Comparison of ENCODE assay signal across 25 mouse cellular contexts in genomic region chr14:72121006-72121405, GRCm38 (mm10).
A peak's percentile ranks its signal among the peaks of the same experiment; 100 is the strongest.
DNase-seq lines count a peak whose midpoint lies in the region; ATAC-seq and TF ChIP-seq lines count a peak whose summit lies in the region.
"Had no signal": no experiment of that assay in that cellular context is flagged by ENCODE, and none has a peak within 500 bp of the region (broad histone marks: within the 10 kb centered on the region; RNA-seq: fewer than 3 reads in every experiment).

No protein-coding gene starts in this region.

- WGBS in embryonic facial prominence, embryonic 14.5 days: 0% methylated on average over 1 of the region's 1 CpGs
- WGBS in embryonic facial prominence, embryonic 10.5 days: 0% methylated on average over 1 of the region's 1 CpGs
- WGBS in kidney, postnatal 0 days: 0% methylated on average over 1 of the region's 1 CpGs

- no peak overlapping the region for H3K9ac ChIP-seq in embryonic facial prominence, embryonic 14.5 days (ENCODE audit: low read depth, low read length)
- no peak overlapping the region for H3K9ac ChIP-seq in kidney, postnatal 0 days (ENCODE audit: low read depth, low read length)
- H3K9ac ChIP-seq: embryonic facial prominence, embryonic 13.5 days; hindbrain, embryonic 12.5 days had no signal

- no peak overlapping the region for H3K4me2 ChIP-seq in embryonic facial prominence, embryonic 14.5 days (ENCODE audit: low read depth, low read length)
- H3K4me2 ChIP-seq in kidney, postnatal 0 days (ENCODE audit: low read length): no peak overlapping the region
- H3K4me2 ChIP-seq: embryonic facial prominence, embryonic 13.5 days; hindbrain, embryonic 12.5 days had no signal

- peak; percentile 32 for DNase-seq in embryonic facial prominence, embryonic 14.5 days (ENCODE audit: low spot score)
- no peak for DNase-seq in embryonic facial prominence, embryonic 10.5 days (ENCODE audit: low spot score)
- peak; percentile 42 for DNase-seq in kidney, postnatal 0 days (ENCODE audit: low spot score)
- no peak for DNase-seq in kidney, postnatal 10 days
- DNase-seq in embryo, embryonic 9.5 days (ENCODE audit: extremely low spot score): peak; percentile 18
- DNase-seq in urinary bladder, postnatal 25 days (ENCODE audit: low spot score): no peak
- no peak for DNase-seq in lung, postnatal 25 days (ENCODE audit: low spot score)
- DNase-seq: adrenal gland, postnatal 10 days; B cell, adult 2 months; cerebellum, adult 11-12 months; cerebellum, adult 9-10 months; cerebellum, postnatal 25 days; gastrocnemius, postnatal 36 days; heart, adult 11 months; heart, postnatal 10 days; heart, postnatal 4 days had no signal

- H3K9me3 ChIP-seq in embryonic facial prominence, embryonic 14.5 days (ENCODE audit: control insufficient read depth, low read length): no peaks in the 10 kb centered on the region
- H3K9me3 ChIP-seq in embryonic facial prominence, embryonic 10.5 days: no peaks in the 10 kb centered on the region
- H3K9me3 ChIP-seq in kidney, postnatal 0 days (replicated peaks; ENCODE audit: low read length): no peaks in the 10 kb centered on the region
- H3K9me3 ChIP-seq: embryonic facial prominence, embryonic 13.5 days; forebrain, embryonic 10.5 days; hindbrain, embryonic 12.5 days had no signal

- peak; percentile 47; the same call in 1 of the 2 replicates for ATAC-seq in embryonic facial prominence, embryonic 14.5 days (ENCODE audit: low read depth)
- ATAC-seq in kidney, postnatal 0 days (replicated peaks; ENCODE audit: low FRiP score, low read depth): no peak
- ATAC-seq: CD4-positive, CD25-positive, alpha-beta regulatory T cell, adult 4 months; forebrain, embryonic 14.5 days; hindbrain, embryonic 16.5 days; inflammation-experienced regulatory T-cells, adult 6 months had no signal

- H3K4me1 ChIP-seq in embryonic facial prominence, embryonic 14.5 days (ENCODE audit: control insufficient read depth, insufficient read depth, low read length): no peaks in the 10 kb centered on the region
- peaks cover 4% of the 10 kb centered on the region; the same call in 1 of the 2 replicates for H3K4me1 ChIP-seq in embryonic facial prominence, embryonic 10.5 days
- no peaks in the 10 kb centered on the region for H3K4me1 ChIP-seq in kidney, postnatal 0 days (replicated peaks; ENCODE audit: insufficient read depth, low read length)
- H3K4me1 ChIP-seq: embryonic facial prominence, embryonic 13.5 days; hindbrain, embryonic 12.5 days had no signal

- H3K27ac ChIP-seq in embryonic facial prominence, embryonic 14.5 days (replicated peaks; ENCODE audit: low read depth, low read length): no peak overlapping the region
- H3K27ac ChIP-seq in embryonic facial prominence, embryonic 10.5 days (replicated peaks): no peak overlapping the region
- H3K27ac ChIP-seq in kidney, postnatal 0 days: no peak overlapping the region
- H3K27ac ChIP-seq: embryonic facial prominence, embryonic 13.5 days; forebrain, embryonic 10.5 days; hindbrain, embryonic 12.5 days had no signal

- H3K36me3 ChIP-seq in embryonic facial prominence, embryonic 14.5 days (ENCODE audit: control insufficient read depth, insufficient read depth, low read length): no peaks in the 10 kb centered on the region
- no peaks in the 10 kb centered on the region for H3K36me3 ChIP-seq in embryonic facial prominence, embryonic 10.5 days (replicated peaks)
- H3K36me3 ChIP-seq in kidney, postnatal 0 days (ENCODE audit: insufficient read depth, low read length): no peaks in the 10 kb centered on the region
- H3K36me3 ChIP-seq: embryonic facial prominence, embryonic 13.5 days; forebrain, embryonic 10.5 days; G1E; hindbrain, embryonic 12.5 days had no signal

- no peak overlapping the region for H3K4me3 ChIP-seq in embryonic facial prominence, embryonic 14.5 days (ENCODE audit: low read depth, low read length)
- no peak overlapping the region for H3K4me3 ChIP-seq in embryonic facial prominence, embryonic 10.5 days
- no peak overlapping the region for H3K4me3 ChIP-seq in kidney, postnatal 0 days (replicated peaks; ENCODE audit: low read depth, low read length)
- H3K4me3 ChIP-seq: embryonic facial prominence, embryonic 13.5 days; erythroblast, embryonic 14.5 days; forebrain, embryonic 10.5 days; hindbrain, embryonic 12.5 days had no signal

- H3K27me3 ChIP-seq in embryonic facial prominence, embryonic 14.5 days (replicated peaks; ENCODE audit: control insufficient read depth, insufficient read depth, low read length): no peaks in the 10 kb centered on the region
- no peaks in the 10 kb centered on the region for H3K27me3 ChIP-seq in embryonic facial prominence, embryonic 10.5 days (replicated peaks; ENCODE audit: low read depth, poor library complexity, severe bottlenecking)
- no peaks in the 10 kb centered on the region for H3K27me3 ChIP-seq in kidney, postnatal 0 days (ENCODE audit: insufficient read depth, low read length)
- H3K27me3 ChIP-seq: embryonic facial prominence, embryonic 13.5 days; hindbrain, embryonic 12.5 days had no signal

- TF ChIP-seq CTCF in kidney, postnatal 0 days (IDR thresholded peaks at IDR 0.05; ENCODE audit: low read depth): no peak

Comparison
In these comparisons a context has a peak if more than half of its experiments do, and no peak if none do; other contexts are left out.
1. DNase-seq: peak in embryonic facial prominence, embryonic 14.5 days (single experiment), kidney, postnatal 0 days (single experiment) and embryo, embryonic 9.5 days (single experiment); none in embryonic facial prominence, embryonic 10.5 days (single experiment), kidney, postnatal 10 days (single experiment), urinary bladder, postnatal 25 days (single experiment) and lung, postnatal 25 days (single experiment).